Comparison of ENCODE assay signal across 7 mouse cellular contexts in the genomic region with DNA sequence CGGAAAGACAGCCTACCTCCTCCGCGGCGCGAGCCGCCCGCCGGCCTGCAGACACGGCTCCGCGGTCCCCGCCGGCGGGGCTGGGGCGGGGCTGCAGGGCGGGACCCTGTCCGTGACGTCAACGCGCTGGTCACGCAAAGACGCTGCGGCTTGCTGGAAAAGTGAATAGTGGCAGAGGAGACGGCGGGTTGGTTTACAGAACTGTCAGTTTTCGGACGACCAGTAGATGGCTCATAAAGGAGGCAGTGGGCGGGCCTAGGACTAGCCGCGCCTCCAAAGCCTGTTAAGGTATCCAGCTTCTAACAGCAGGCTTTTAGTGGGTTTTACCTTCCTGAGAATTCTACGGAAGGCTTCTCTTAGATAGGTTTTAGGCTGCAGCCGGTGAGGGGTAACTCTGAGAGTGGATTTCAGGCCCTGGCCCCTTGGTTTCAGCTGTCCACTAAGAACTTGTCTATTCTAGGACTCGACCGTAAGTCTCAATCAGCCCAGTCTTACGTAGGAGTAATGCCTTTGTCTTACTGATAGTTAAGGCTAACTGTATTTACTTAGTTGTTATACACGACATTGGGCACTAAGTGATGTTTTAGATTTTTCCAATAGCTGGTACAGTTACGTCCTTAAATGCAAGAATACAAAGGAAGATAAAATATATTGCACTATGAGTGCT. TPM values are rescaled to one million over a fixed set of nuclear protein-coding genes. Genes with fewer than 3 reads are reported as not detected.
A peak's percentile ranks its signal among the peaks of the same experiment; 100 is the strongest.
DNase-seq lines count a peak whose midpoint lies in the region; ATAC-seq lines count a peak whose summit lies in the region.

A gene (minus strand): TSS at position 108 of the 667 bp plus-strand sequence.

- intact Hi-C loops in gastrocnemius, postnatal 36 days (cut with DNase I) = no loop called here
- intact Hi-C loops in left cerebral cortex, postnatal 25 days (cut with DNase I) = loop anchor here (2.0 kb wide), 1 partner anchor 19 kb away; no protein-coding TSS in a partner anchor

- H3K27me3 ChIP-seq in intestine, embryonic 15.5 days (replicated peaks) = no peaks in the 10 kb centered on the region
- no peaks in the 10 kb centered on the region for H3K27me3 ChIP-seq in midbrain, embryonic 10.5 days (ENCODE audit: low read depth, poor library complexity, severe bottlenecking)

- WGBS in intestine, embryonic 15.5 days = under 1% methylated on average over 37 of the region's 37 CpGs
- 2% methylated on average over 37 of the region's 37 CpGs for WGBS in midbrain, embryonic 10.5 days

- peak within 1 kb of the TSS; percentile 60 for H3K27ac ChIP-seq in intestine, embryonic 15.5 days
- peak within 1 kb of the TSS; percentile 95 for H3K27ac ChIP-seq in midbrain, embryonic 10.5 days (replicated peaks)

- H3K9ac ChIP-seq in intestine, embryonic 15.5 days = peak within 1 kb of the TSS; percentile 83

- no peaks in the 10 kb centered on the region for H3K36me3 ChIP-seq in intestine, embryonic 15.5 days
- H3K36me3 ChIP-seq in midbrain, embryonic 10.5 days = 0 out of 2 replicates have a peak, but pooled peaks cover under 1% of the 10 kb centered on the region

- peak within 1 kb of the TSS; percentile 83 for H3K4me3 ChIP-seq in intestine, embryonic 15.5 days (replicated peaks)
- peak within 1 kb of the TSS; percentile 92 for H3K4me3 ChIP-seq in midbrain, embryonic 10.5 days

- no peaks in the 10 kb centered on the region for H3K9me3 ChIP-seq in intestine, embryonic 15.5 days
- no peaks in the 10 kb centered on the region for H3K9me3 ChIP-seq in midbrain, embryonic 10.5 days (replicated peaks)

- peak; percentile 99 for ATAC-seq in intestine, embryonic 15.5 days

- DNase-seq in adrenal gland, adult 2 months = peak; percentile 99
- peak; percentile 96 for DNase-seq in embryo, embryonic 11.5 days (ENCODE audit: low read depth, low spot score)
- DNase-seq in gastrocnemius, postnatal 36 days = peak; percentile 94 to 98
- DNase-seq in left cerebral cortex, postnatal 25 days (ENCODE audit: low spot score in 2 of 2) = peak; percentile 100
- peak; percentile 97 for DNase-seq in midbrain, embryonic 10.5 days (ENCODE audit: low spot score)
- DNase-seq in right cerebral cortex, postnatal 4 days = peak; percentile 96

- peaks cover 13% of the 10 kb centered on the region for H3K4me1 ChIP-seq in intestine, embryonic 15.5 days (replicated peaks)
- H3K4me1 ChIP-seq in midbrain, embryonic 10.5 days = peaks cover 21% of the 10 kb centered on the region

- peak within 1 kb of the TSS; percentile 60 for H3K4me2 ChIP-seq in intestine, embryonic 15.5 days (replicated peaks)

RNA-seq across cellular contexts. Expression of the gene that starts here (rescaled TPM):
- 10 to 100 TPM; 22.9 to 36.2 TPM for total RNA-seq in adrenal gland, adult 2 months (2021)
- polyA plus RNA-seq in adrenal gland, adult 2 months (2012; rRNA removed) = 5.4 and 9.8 TPM in 2 replicates
- total RNA-seq in gastrocnemius, postnatal 36 days (2021) = 1 to 10 TPM; 5.9 to 6.1 TPM
- 90.0 and 95.1 TPM in 2 replicates for polyA plus RNA-seq in intestine, embryonic 15.5 days (2015; fragmentation: Nextera tagmentation; extraction: Ambion mirVana)
- 10 to 100 TPM; 59.7 to 62.5 TPM for total RNA-seq in left cerebral cortex, postnatal 25 days (2021)
- polyA plus RNA-seq in midbrain, embryonic 10.5 days (2016; fragmentation: Nextera tagmentation; extraction: Ambion mirVana) = 107 and 109 TPM in 2 replicates

Comparison
In these comparisons a context has a peak if more than half of its experiments do, and no peak if none do; other contexts are left out.
1. Peak in every context shown above with its lines: DNase-seq, ATAC-seq, H3K4me3 ChIP-seq and H3K27ac ChIP-seq.